Mouse (Mus musculus): ENCODE results near the gene Fgfr2. TPM values are rescaled to one million over a fixed set of nuclear protein-coding genes. Genes with fewer than 3 reads are reported as not detected.

Fgfr2 gene
- total RNA-seq, 2 experiments from 2014 or later, result 0.26 to 0.51 TPM

DNA sequence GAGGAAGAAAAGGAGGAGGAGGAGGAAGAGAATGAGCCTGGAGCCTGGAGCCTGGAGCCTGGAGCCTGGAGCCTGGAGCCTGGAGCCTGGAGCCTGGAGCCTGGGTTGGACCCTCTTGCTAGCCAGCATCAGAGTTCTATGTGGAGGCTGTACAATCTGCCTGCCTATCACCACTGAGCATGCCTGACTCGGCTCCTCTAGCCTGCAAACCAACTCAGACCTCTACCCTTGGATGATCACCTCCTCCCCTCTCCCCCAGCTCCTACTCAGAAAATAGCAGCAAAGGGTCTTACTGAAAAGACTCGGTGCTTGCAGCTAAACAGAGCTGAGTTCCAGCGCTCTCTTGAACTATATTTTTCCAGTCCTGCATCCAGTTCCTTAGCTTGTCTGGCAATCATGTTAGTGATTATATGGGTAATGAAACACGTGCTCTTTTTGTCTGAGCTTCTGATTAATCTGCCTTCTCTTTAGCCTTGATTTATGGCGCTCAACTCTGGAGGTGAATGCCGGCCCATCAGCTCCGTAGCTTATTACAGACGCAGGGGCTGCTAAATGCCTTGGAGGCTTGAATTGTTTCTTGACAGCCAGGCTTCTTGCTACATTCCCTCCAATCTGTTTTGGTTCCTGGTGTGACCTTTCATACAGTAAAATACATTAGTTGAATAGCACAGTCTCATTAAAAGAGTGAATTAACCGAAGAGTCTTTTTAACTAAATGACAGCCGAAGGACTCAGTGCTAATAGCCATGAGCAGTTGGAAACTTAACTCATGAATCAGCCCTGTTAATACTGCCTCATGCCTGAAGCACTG lies 1345.5 kb downstream of the Fgfr2 start:
- ATAC-seq (ENCODE audit: poor library complexity, severe bottlenecking), result no peak

DNA sequence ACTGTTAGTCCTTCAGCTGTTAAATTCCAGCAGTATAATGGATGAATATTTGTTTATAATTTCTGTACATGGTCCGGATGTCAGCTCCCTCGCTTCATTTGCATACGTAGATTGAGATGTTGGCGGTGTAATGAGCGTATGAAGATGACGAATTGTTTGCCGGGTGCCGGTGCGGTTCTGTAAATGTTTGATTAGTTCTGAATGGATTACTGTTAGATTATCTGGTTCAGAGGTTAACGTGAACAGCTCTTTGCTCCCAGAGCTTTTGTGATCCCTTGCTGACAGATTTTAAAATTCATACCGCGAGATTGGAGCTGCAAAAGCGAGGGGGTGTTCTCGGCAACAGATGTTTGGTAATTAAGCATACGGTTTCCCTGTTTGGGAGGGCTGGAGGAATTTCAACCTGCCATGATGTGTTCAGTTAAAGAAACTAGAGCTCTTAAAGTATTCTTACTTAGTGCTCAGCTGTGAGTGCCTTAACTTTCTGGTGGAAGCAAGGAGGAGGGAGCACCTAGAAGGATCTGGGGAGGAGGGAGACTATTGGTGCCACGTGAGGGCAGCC lies 1346.9 kb downstream of the Fgfr2 start:
- ATAC-seq (ENCODE audit: poor library complexity, severe bottlenecking), result no peak

DNA sequence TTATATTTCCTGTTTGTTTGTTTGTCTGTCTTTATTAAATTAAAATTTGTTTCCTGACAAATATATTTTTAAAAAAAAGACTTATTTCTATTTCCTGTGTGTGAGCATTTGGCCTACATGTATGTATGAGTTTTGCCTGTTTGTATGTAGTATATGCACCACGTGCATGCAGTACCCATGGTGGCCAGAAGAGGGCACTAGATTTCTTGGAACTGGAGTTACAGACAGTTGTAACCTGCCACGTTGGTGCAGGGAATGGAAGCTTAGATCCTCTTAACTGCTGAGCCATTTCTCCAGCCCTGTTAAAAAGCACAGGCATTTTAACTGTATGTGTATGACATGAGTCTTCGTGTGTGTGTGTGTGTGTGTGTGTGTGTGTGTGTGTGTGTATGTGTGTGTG lies 1365.2 kb downstream of the Fgfr2 start:
- no peak for ATAC-seq (ENCODE audit: poor library complexity, severe bottlenecking)

DNA sequence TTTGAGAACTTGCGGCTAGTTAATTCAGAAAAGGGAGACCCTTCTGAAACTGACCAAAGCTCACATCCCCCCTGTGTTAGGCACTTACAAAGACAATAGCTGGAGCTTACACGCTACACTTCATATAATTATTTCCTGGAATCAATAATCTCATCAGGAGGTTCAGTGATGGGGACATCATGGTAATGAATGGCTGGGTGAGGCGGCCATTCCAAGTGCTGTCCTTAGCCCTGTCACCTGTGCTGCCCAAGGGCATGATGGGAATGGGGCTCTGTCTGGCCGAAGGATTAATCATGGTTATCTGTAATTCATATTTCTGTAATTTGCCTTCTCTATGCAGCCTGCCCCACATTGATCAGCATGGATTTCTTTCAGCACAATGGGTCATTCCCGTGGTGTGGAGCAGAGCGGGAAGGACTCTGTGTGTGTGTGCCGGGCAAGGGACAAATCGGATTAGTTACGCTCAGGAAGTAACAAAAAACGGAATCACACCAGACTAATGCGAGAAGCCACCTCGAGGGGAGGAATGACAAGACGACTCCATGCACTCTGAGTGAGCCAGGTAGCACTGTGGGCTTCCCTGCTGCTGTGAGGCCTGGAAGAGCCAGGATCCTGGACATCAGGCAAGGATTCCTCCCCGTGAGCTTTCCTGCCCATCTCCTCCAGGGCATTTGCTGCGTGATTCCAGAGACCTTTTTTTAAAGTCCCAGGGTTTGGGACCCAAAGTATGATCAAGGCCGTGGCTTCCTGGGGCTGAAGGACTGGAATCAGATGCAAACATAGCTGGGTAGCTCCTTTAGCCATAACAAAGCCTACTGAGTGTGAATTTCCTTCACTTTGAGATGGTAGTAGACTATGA lies 1375.8 kb downstream of the Fgfr2 start:
- no peak for ATAC-seq (ENCODE audit: poor library complexity, severe bottlenecking)

DNA sequence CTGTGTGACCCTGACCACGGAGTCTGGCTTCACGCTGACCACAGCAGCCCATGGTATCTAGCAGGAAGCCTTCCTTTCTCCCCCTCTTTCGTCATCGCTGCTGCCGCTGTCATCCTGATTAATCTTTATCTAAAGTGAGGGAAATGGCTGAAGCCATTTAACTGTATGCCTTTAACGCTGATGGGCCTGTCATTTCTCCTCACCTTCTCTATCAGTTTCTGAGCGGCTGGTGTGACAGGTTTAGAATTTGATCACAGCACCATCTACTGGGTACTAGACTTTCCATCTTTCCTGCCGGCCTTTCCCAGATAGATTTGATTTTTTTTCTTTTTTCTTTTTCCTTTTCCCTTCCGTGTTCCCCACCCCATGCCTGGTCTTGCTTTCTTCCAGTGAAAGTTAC lies 1376.4 kb downstream of the Fgfr2 start:
- no peak for ATAC-seq (ENCODE audit: poor library complexity, severe bottlenecking)

DNA sequence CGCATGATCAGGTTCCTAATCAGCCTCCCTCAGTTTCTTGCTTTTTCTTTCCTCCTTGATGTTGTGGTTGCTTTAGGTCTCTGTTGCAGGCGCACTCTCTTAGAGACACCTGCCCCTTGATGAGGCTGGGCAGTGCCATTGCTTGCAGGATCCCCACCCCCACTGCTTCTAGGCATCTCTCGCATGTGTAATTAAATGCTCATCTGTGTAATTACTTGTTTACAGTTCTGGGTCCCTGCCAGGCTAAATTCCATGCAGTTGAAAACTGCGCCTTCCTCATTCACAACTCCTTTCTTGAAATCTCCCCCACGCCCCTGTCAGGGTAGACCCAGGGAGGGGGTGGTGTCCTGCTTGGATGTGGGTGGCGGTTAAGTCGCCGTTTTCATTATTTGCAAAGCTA lies 1380.0 kb downstream of the Fgfr2 start:
- no peak for ATAC-seq (ENCODE audit: poor library complexity, severe bottlenecking)

DNA sequence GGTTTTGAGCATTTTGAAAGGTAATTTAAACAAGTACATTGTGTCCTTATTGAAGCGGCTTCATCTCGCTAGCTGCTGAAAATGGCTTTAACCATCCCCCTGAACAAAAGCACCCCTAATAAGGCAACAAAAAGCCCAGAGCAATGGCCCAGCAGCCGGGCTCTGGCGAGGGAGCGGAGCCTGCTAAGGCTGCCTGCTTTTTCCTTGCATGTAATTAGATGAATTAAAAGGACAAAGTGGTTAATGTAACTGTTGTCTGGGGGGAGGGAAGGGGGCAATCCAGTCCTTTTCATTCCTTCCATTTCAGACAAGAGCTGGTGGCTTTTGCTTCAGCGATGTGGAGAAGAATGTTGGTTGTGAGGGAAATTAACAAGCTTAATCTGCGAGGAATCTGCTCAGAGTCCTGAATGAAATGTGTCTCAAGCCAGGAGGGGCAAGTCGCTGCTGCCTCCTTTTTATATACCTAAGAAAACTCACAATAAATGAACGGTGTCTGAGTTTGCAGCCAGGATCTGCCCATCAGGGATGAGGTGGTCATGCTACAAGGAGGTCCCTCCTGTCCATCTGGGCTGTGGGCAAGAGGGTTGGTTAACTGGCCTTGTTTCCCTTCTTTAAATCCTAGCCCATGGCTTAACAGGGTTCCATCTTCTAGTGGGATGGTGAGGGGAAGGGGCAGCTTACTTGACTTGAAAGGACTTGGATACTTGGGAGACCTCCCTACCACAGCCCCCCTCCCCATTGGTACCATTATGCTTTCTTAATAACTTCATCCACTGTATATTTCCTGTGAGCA lies 1400.2 kb downstream of the Fgfr2 start:
- ATAC-seq (ENCODE audit: poor library complexity, severe bottlenecking), result no peak

DNA sequence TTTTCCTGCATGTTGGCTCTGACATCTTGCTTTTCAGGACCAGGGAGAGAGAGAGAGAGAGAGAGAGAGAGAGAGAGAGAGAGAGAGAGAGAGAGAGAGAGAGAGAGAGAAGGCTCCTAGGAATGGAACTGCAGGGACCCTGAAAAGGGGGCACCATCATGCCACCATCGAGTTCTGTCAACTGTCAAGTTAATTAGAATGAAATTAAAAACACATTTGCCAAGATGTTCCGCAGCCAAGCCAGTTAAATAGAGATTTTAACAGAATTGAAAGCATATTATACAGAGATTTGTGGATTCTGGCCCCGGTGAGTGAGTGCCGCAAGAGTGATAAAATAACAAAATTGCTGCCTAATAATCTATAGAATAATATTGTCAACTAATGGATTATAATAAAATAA lies 1400.8 kb downstream of the Fgfr2 start:
- no peak for ATAC-seq (ENCODE audit: poor library complexity, severe bottlenecking)

DNA sequence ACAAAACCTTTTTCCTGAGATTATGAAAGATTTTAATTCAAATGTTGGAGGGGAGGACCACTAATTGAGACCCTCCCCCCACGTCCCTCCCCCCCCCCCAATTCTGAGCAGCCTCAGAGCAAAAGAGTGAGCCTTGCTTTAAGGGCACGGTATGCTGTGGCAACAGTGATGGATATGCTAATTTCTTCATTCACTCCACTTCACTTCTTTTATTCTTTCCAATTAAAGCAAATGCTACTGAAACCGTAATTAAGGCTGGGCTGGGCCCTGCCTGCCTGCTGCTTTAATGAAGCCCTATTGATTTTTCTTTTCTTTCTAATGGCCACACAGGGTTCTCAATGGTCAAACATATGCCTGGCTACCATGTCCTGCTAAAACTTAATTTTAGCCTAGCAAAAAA lies 1404.9 kb downstream of the Fgfr2 start:
- no peak for ATAC-seq (ENCODE audit: poor library complexity, severe bottlenecking)

DNA sequence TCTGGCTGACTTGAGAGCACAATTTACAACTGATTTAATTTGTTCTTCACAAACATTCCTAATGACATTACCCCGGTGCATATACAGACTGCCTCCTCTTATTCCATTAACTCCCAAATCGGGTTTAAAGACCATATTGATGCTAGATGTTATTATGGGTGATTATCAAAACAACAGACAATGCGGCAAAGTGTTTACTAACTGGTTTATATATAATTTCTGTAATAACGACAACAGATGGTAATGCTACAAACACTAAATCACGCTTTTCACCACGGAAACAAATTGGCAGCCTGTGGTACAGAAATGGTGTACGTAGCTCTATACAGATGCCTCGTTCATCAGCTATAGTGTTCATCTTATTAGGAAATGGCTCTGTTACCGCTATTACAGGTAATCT lies 1410.1 kb downstream of the Fgfr2 start:
- ATAC-seq (ENCODE audit: poor library complexity, severe bottlenecking), result no peak

DNA sequence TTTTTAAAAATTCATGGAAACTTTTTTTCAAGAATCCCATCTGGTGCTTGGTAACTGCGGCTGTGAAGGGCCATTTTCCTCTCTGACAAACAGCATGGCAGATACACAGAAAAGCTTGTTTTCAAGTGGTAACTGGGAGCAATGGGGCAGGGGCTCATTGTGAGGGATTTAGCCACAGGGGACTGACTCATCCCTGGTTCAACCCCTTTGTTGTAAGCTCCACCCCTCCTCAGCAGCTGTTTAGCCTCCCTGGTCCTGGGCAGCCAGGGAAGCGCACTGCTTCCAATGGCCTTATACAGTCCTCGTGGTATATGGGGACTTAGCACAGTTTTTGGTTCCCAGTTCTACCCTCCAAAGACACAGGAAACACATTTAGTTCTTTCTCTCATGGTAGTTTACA lies 1426.3 kb downstream of the Fgfr2 start:
- no peak for ATAC-seq (ENCODE audit: poor library complexity, severe bottlenecking)

DNA sequence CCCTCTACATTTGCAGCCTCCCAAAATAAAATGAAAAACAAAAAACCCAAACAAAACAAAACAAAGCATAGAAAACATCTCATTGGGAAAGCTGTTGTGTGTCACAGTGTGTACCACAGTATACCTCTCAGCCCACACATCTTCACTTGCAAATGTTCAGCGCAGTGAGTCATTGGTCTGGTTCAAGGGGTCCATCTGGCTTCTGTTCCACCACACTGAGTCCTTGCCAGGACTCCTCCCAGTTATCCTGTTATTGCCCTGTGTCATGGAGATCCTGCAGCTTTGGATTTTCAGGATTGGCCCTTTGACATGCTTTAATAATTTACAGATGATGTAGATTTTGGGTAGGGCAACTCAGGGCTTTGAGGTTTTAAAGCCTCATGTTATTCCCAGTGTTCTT lies 1435.8 kb downstream of the Fgfr2 start:
- no peak for ATAC-seq (ENCODE audit: poor library complexity, severe bottlenecking)

DNA sequence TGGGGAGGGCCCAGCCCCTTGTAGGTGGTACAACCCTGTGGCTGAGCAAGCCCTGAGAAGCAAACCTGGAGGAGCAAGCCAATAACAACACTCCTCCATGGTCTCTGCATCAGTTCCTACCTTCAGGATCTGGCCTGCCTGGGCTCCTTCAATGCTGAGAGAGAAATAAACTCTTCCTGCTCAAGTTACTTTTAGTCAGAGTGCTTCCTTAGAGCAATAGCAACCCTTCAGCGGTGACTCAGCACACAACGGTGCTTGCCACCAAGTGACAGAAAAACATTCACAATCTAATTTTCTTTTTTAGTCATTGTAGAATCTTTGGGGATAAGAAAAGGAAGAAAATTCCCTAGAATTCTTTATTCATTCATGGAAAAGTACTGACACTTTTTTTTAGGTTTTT lies 1446.0 kb downstream of the Fgfr2 start:
- ATAC-seq (ENCODE audit: poor library complexity, severe bottlenecking), result no peak

DNA sequence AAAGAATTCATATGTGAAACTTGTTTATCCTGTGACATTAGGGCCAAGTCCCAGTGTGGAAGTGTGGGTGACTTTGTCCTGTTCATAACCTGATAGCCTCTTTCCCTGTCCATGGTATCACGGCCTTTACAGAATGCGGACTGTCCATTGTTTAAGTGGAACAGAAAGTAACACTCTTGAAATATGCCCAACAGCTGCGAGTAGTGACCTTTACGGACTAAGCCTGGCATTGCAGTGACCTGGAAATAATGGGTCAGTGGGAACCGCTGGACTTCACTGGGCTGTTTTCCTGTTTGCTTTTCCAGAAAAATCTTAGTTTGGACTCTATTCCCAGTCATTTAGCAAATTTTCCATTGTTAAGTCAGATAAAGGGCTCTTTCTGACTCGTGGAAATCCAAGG lies 1452.6 kb downstream of the Fgfr2 start:
- ATAC-seq (ENCODE audit: poor library complexity, severe bottlenecking), result no peak

DNA sequence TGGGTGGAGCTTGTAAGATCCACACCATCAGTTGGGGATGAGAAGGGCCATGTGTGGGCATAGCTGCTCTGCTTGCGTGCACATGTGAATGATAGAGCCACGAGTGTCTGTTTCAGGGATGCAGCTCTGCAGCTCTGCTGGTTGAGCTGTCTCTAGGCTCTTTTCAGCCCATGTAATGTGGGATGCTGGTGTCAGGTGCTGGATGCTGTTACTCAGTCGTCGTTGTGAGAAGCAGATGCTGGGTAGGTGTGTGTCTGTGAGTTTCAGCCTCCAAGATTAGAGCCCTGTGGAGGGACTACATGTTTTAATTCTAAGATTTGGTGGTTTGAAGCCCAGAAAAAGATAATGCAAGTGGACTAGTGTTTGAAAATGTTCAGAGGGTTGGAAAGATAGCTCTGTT lies 1453.8 kb downstream of the Fgfr2 start:
- ATAC-seq (ENCODE audit: poor library complexity, severe bottlenecking), result no peak

DNA sequence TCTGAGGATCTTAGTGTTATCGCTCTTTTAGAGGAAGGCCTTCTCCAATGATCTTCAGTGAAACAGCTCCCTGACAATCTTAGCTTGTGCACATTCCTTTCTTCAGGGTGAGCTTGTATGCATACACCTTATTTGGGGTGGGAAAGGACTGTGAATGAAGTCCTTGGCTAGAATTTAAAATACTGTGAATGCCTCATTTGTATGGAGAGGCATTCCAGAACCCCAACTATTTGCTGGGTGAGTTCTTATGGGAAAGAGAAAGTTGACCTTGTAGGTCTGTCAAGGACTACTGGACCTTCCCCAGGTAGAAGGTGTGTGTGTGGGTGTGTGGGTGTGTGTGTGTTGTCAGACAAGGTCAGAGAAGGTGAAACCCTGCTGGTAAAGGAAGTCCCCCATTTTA lies 1462.4 kb downstream of the Fgfr2 start:
- ATAC-seq (ENCODE audit: poor library complexity, severe bottlenecking), result no peak

DNA sequence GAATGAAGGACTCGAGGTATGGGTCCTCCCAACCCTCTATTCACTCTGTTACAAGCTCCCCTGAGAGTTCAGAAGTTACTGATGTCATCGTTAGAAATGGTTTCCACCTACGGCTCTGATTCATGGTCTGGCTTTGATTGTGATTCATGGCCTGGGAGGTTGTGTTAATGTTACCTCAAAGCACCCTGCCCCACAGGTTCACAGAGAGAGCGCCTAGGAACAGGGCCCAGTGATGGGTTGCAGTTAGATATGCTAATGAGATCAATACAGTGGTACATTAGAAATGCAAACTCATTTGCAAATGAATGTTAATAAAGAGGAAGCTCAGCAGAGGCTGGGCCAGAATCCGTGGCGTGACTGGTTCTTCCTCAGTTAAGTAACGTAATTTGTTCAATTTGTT lies 1467.1 kb downstream of the Fgfr2 start:
- no peak for ATAC-seq (ENCODE audit: poor library complexity, severe bottlenecking)

DNA sequence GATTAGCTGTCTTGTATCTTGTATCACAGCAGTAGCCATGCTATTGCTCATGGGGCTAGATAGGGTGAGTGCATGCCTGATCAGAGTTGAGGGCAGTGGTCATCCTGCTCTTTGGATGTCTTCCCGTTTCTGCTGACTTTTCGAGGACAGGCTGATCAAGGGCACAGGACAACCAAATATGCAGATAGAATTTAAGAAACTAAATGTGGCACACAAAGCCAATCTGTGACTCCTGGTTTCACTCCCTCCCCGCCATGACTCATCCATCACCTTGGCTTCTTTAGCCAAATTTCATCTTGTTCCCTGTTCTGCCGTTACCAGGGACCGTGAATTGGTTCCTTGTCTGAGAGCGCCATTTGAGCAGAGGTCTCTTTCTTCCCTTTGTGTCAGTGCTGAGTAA lies 1469.7 kb downstream of the Fgfr2 start:
- no peak for ATAC-seq (ENCODE audit: poor library complexity, severe bottlenecking)

DNA sequence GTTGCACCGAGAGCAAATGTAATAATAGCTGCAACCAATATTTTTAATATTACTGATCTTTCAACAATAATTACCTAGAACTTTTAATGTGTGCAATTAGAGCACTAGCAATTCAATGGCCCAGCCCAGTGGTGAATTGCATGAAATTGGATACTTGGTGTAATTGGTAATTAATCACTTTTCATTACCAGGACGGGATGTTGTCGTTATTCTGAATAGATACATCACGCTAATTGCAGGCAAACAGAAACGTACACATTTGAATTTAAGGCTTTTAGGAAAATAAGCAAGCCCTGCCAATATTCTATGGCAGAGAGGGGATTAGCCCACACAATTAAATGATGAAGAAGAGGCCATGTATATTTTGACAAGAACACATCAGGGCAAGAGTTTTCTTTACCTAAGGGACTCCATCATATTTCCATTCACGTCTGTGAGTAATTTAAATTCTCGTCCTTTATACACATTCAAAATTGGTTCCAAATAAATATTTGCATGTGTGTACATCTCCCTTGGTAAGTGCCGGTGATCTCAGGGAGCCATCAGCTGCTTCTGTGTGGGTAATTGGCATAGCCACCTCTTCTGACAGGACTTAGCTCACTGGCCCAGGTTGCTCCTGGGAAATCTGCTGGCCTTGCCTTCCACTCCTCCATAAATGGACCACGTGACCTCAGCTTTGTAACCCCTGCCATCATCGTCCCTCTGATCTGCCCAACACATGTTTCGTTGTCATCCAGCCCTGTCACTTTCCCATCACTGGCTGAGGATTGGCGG lies 1471.0 kb downstream of the Fgfr2 start:
- ATAC-seq (ENCODE audit: poor library complexity, severe bottlenecking), result no peak

DNA sequence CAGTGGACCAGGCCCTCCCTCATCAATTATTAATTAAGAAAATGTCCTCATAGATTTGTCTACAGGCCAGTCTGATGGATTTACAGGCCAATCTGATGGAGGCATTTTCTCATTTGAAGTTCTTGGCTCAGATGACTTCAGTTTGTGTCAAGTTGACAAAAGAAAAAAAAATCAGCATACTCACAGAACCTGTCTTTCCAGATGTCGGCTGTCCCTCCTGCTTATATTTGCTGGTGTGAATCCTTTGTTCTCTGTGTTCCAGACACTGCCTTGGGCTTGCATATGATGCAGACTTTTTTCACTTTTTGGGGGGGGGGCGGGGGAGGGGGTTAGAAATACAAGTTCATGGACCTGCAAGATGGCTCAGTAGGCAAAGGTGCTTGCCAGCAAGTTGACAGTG lies 1472.9 kb downstream of the Fgfr2 start:
- ATAC-seq (ENCODE audit: poor library complexity, severe bottlenecking), result no peak
